Mouse (Mus musculus) MEL (cell line): ENCODE data around the gene Plekhg6.

ENCODE experiments used
- CHD2 ChIP-seq: IDR thresholded peaks from 2 replicates; pipeline ENCODE4 v1.6.1; 2011; ENCODE audit warnings: low read length, improper control_type of control experiment
- CTCF ChIP-seq, 3 experiments: IDR thresholded peaks in 2 of 3; conservative IDR thresholded peaks in 1 of 3; 2 replicates each; pipeline ENCODE4 v1.5.1; 2011 to 2012; ENCODE audit warnings: low read length in 3 of 3, low read depth in 2 of 3, mild to moderate bottlenecking in 2 of 3, improper control_type of control experiment in 1 of 3, inconsistent platforms in 1 of 3, mixed read lengths in 1 of 3, moderate library complexity in 1 of 3; ENCODE audit not compliant: control insufficient read depth in 1 of 3, insufficient read depth in 1 of 3, poor library complexity in 1 of 3, severe bottlenecking in 1 of 3
- E2F4 ChIP-seq: IDR thresholded peaks from 2 replicates; pipeline ENCODE4 v1.6.1; 2011; ENCODE audit warnings: low read depth, low read length, improper control_type of control experiment, borderline replicate concordance
- GATA1 ChIP-seq: IDR thresholded peaks from 2 replicates; pipeline ENCODE4 v1.6.1; 2011; ENCODE audit warnings: low read depth, low read length, improper control_type of control experiment
- MAX ChIP-seq: IDR thresholded peaks from 2 replicates; pipeline ENCODE4 v1.6.1; 2011; ENCODE audit warnings: low read length, improper control_type of control experiment
- MAZ ChIP-seq: IDR thresholded peaks from 2 replicates; pipeline ENCODE4 v1.6.1; 2012; ENCODE audit warnings: low read depth, mild to moderate bottlenecking, inconsistent platforms, low read length, improper control_type of control experiment
- MYC ChIP-seq: IDR thresholded peaks from 2 replicates; pipeline ENCODE4 v1.6.1; 2011; ENCODE audit warnings: low read depth, mild to moderate bottlenecking, low read length, improper control_type of control experiment, moderate library complexity
- POLR2A ChIP-seq, 2 experiments: IDR thresholded peaks; 2 replicates each; pipeline ENCODE4 v1.6.1; 2011 to 2012; ENCODE audit warnings: low read length in 2 of 2, mild to moderate bottlenecking in 2 of 2, control low read depth in 1 of 2, improper control_type of control experiment in 1 of 2, low read depth in 1 of 2, moderate library complexity in 1 of 2; ENCODE audit not compliant: control insufficient read depth in 1 of 2, insufficient read depth in 1 of 2, poor library complexity in 1 of 2
- RCOR1 ChIP-seq: IDR thresholded peaks from 2 replicates; pipeline ENCODE4 v1.6.1; 2012; ENCODE audit warnings: low read depth, mild to moderate bottlenecking, inconsistent platforms, low read length, improper control_type of control experiment
- SMC3 ChIP-seq: IDR thresholded peaks from 2 replicates; pipeline ENCODE4 v1.6.1; 2011; ENCODE audit warnings: low read depth, low read length, improper control_type of control experiment
- TAL1 ChIP-seq: IDR thresholded peaks from 2 replicates; pipeline ENCODE4 v1.6.1; 2012; ENCODE audit warnings: mild to moderate bottlenecking, inconsistent platforms, low read length, moderate library complexity, mixed read lengths
- TCF12 ChIP-seq: IDR thresholded peaks from 2 replicates; pipeline ENCODE4 v1.6.1; 2014; ENCODE audit warnings: low read depth, mild to moderate bottlenecking, inconsistent platforms, low read length, improper control_type of control experiment, moderate library complexity
- USF1 ChIP-seq: IDR thresholded peaks from 2 replicates; pipeline ENCODE4 v1.6.1; 2014; ENCODE audit warnings: low read depth, mild to moderate bottlenecking, inconsistent platforms, low read length, improper control_type of control experiment, moderate library complexity

GRCm38 (mm10) chr6:125378621-125379020, 2.0 kb downstream of the Plekhg6 start:
- TF ChIP-seq MYC (no peak), CTCF (IDR thresholded peaks at IDR 0.05 in 2 of 3, conservative IDR thresholded peaks at IDR 0.05 in 1 of 3; ENCODE audit: control insufficient read depth in 1 of 3, insufficient read depth in 1 of 3, low read depth in 2 of 3, low read length in 3 of 3, poor library complexity in 1 of 3, severe bottlenecking in 1 of 3) (no peak), TCF12 (no peak), CHD2 (no peak), MAZ (no peak), MAX (no peak), TAL1 (no peak), USF1 (no peak), E2F4 (no peak), SMC3 (no peak), POLR2A (IDR thresholded peaks at IDR 0.05; ENCODE audit: control insufficient read depth in 1 of 2, insufficient read depth in 1 of 2, low read depth in 1 of 2, low read length in 2 of 2, poor library complexity in 1 of 2) (no peak), GATA1 (no peak), RCOR1 (no peak)
